Mouse (Mus musculus) splenic B cell, adult 2 months (primary cell): ENCODE measurements around the gene Bcl11a.
"Not testable (repeated sequence)": the region's sequence is repeated elsewhere in the genome, so short reads cannot be mapped to it uniquely, and the experiment has no call there.

Source experiments
- DNase-seq: peaks from one replicate; pipeline ENCODE4 v3.0.0-alpha.2; 2011; ENCODE audit warnings: low read depth, low spot score
- H3K27me3 ChIP-seq: 2 replicates; pipeline ENCODE4 v1.6.1; 2012; ENCODE audit warnings: mild to moderate bottlenecking, low read length, moderate library complexity, mixed read lengths; ENCODE audit not compliant: control insufficient read depth, poor library complexity, insufficient read depth, severe bottlenecking
- H3K36me3 ChIP-seq: 2 replicates; pipeline ENCODE4 v1.6.1; 2012; ENCODE audit warnings: mild to moderate bottlenecking, low read length, moderate library complexity, mixed read lengths; ENCODE audit not compliant: control insufficient read depth, poor library complexity, insufficient read depth, severe bottlenecking

The Bcl11a gene

GRCm38 (mm10) chr11:24125098-24125497 lies 47.2 kb downstream of the Bcl11a start:
- no peak for DNase-seq
- no peaks in the 10 kb centered on the region for H3K36me3 ChIP-seq
- H3K27me3 ChIP-seq, result no peaks in the 10 kb centered on the region

- DNase-seq, result no peak
Measured at GRCm38 (mm10) chr11:24128001-24128400, 50.1 kb downstream of the Bcl11a start.

GRCm38 (mm10) chr11:24128880-24129279 lies 51.0 kb downstream of the Bcl11a start:
- not testable (repeated sequence) for H3K36me3 ChIP-seq, DNase-seq, H3K27me3 ChIP-seq

More at GRCm38 (mm10) chr11:24128001-24128400, 50.1 kb downstream of the Bcl11a start:
- Histone ChIP-seq H3K27me3 (no peaks in the 10 kb centered on the region), H3K36me3 (no peaks in the 10 kb centered on the region; the same call in 1 of the 2 replicates)

GRCm38 (mm10) chr11:24129358-24130185 lies 51.7 kb downstream of the Bcl11a start:
- no peaks in the 10 kb centered on the region for H3K27me3 ChIP-seq
- H3K36me3 ChIP-seq, result no peaks in the 10 kb centered on the region; the same call in 1 of the 2 replicates
- no peak for DNase-seq

- Histone ChIP-seq H3K36me3 (no peaks in the 10 kb centered on the region; the same call in 1 of the 2 replicates), H3K27me3 (no peaks in the 10 kb centered on the region)
- no peak for DNase-seq
Measured at GRCm38 (mm10) chr11:24130186-24130760, 52.4 kb downstream of the Bcl11a start.

GRCm38 (mm10) chr11:24131818-24132217 lies 54.0 kb downstream of the Bcl11a start:
- DNase-seq, result peak; percentile 77
- no peaks in the 10 kb centered on the region for H3K27me3 ChIP-seq
- no peaks in the 10 kb centered on the region; the same call in 1 of the 2 replicates for H3K36me3 ChIP-seq

GRCm38 (mm10) chr11:24132358-24132757 lies 54.5 kb downstream of the Bcl11a start:
- no peaks in the 10 kb centered on the region for H3K27me3 ChIP-seq
- H3K36me3 ChIP-seq, result no peaks in the 10 kb centered on the region; the same call in 1 of the 2 replicates
- no peak for DNase-seq

- no peak for DNase-seq
- H3K36me3 ChIP-seq, result no peaks in the 10 kb centered on the region; the same call in 1 of the 2 replicates
- H3K27me3 ChIP-seq, result no peaks in the 10 kb centered on the region
Measured at GRCm38 (mm10) chr11:24132853-24133252, 55.0 kb downstream of the Bcl11a start.

- H3K27me3 ChIP-seq, result no peaks in the 10 kb centered on the region
- H3K36me3 ChIP-seq, result no peaks in the 10 kb centered on the region; the same call in 1 of the 2 replicates
- DNase-seq, result no peak
Measured at GRCm38 (mm10) chr11:24133484-24133883, 55.6 kb downstream of the Bcl11a start.

GRCm38 (mm10) chr11:24133928-24134327 lies 56.1 kb downstream of the Bcl11a start:
- no peaks in the 10 kb centered on the region; the same call in 1 of the 2 replicates for H3K36me3 ChIP-seq
- no peaks in the 10 kb centered on the region for H3K27me3 ChIP-seq
- DNase-seq, result no peak

GRCm38 (mm10) chr11:24135244-24135643 lies 57.4 kb downstream of the Bcl11a start:
- no peak for DNase-seq
- no peaks in the 10 kb centered on the region for H3K27me3 ChIP-seq
- H3K36me3 ChIP-seq, result no peaks in the 10 kb centered on the region; the same call in none of the 2 replicates

- Histone ChIP-seq H3K27me3 (no peaks in the 10 kb centered on the region), H3K36me3 (no peaks in the 10 kb centered on the region; the same call in 1 of the 2 replicates)
- DNase-seq, result no peak
Measured at GRCm38 (mm10) chr11:24136084-24136785, 58.4 kb downstream of the Bcl11a start.

- no peak for DNase-seq
- Histone ChIP-seq H3K27me3 (no peaks in the 10 kb centered on the region), H3K36me3 (peaks cover 2% of the 10 kb centered on the region; the same call in 1 of the 2 replicates)
Measured at GRCm38 (mm10) chr11:24137891-24138290, 60.0 kb downstream of the Bcl11a start.

- DNase-seq, result peak; percentile 66
- peaks cover 2% of the 10 kb centered on the region; the same call in 1 of the 2 replicates for H3K36me3 ChIP-seq
- H3K27me3 ChIP-seq, result no peaks in the 10 kb centered on the region
Measured at GRCm38 (mm10) chr11:24138600-24139375, 60.9 kb downstream of the Bcl11a start.
